Comparison of ENCODE assay signal across 18 mouse cellular contexts in the genomic region with DNA sequence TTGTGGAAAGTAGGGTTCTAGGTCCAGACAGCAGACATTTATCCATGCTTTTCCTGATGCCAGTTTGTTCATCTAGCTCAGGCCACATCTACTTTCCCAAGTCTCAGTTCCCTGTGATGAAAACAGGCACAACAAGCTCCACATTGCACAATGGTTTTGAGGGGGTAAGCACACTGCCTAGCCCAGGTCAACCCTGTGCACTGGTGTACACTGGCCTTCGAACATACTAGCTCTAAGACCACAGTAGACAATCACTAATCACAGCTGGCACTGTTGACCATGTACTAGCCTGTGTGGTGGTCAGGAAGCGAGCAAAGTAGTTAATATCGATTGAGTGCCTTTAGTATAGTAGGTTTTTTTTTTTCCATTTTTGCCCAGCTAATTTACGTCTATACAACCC. TPM values are rescaled to one million over a fixed set of nuclear protein-coding genes. Genes with fewer than 3 reads are reported as not detected.
"Had no signal": no experiment of that assay in that cellular context is flagged by ENCODE, and none has a peak within 500 bp of the region (broad histone marks: within the 10 kb centered on the region; RNA-seq: fewer than 3 reads in every experiment).

No protein-coding gene starts in this region.

- H3K27ac ChIP-seq: midbrain, embryonic 10.5 days; midbrain, embryonic 12.5 days; neural tube, embryonic 13.5 days; neural tube, embryonic 15.5 days had no signal

- H3K9ac ChIP-seq: lung, embryonic 14.5 days; midbrain, embryonic 12.5 days; neural tube, embryonic 13.5 days; neural tube, embryonic 15.5 days had no signal

- H3K4me3 ChIP-seq: midbrain, embryonic 10.5 days; midbrain, embryonic 12.5 days; myocyte; neural tube, embryonic 13.5 days; neural tube, embryonic 15.5 days had no signal

- H3K4me1 ChIP-seq: midbrain, embryonic 10.5 days; midbrain, embryonic 12.5 days; neural tube, embryonic 13.5 days had no signal

- H3K36me3 ChIP-seq: midbrain, embryonic 10.5 days; midbrain, embryonic 12.5 days; neural tube, embryonic 13.5 days; neural tube, embryonic 15.5 days had no signal

- H3K4me2 ChIP-seq: lung, embryonic 14.5 days; midbrain, embryonic 12.5 days; neural tube, embryonic 13.5 days; neural tube, embryonic 15.5 days had no signal

- H3K9me3 ChIP-seq: midbrain, embryonic 10.5 days; neural tube, embryonic 13.5 days; neural tube, embryonic 15.5 days had no signal

- H3K27me3 ChIP-seq: midbrain, embryonic 12.5 days; neural tube, embryonic 13.5 days; neural tube, embryonic 15.5 days had no signal

- DNase-seq: lung, adult 18-20 months; lung, embryonic 14.5 days; lung, postnatal 4 days; right cerebral cortex, postnatal 4 days; spleen, adult 18-20 months; thymus, adult 18-20 months; thymus, postnatal 14 days; thymus, postnatal 36 days had no signal

RNA-seq across cellular contexts. Expression of a gene that starts 34.4 kb away (rescaled TPM):
- total RNA-seq: megakaryocyte, adult 5-6 weeks; megakaryocyte-erythroid progenitor cell, adult 5-6 weeks had no signal
- polyA plus RNA-seq: midbrain, embryonic 10.5 days; midbrain, embryonic 12.5 days; midbrain, embryonic 14.5 days; myocyte; neural tube, embryonic 11.5 days; neural tube, embryonic 15.5 days; stomach, embryonic 14.5 days had no signal
